Mouse (Mus musculus) thymus, postnatal 36 days (tissue): ENCODE results near the gene Ccdc157.

Experiments
- DNase-seq, 2 experiments: peaks; one replicate each; pipeline ENCODE4 v3.0.0; 2022; ENCODE audit warnings: mixed read lengths in 2 of 2

The Ccdc157 gene

GRCm38 (mm10) chr11:4098120-4098519 lies 62.0 kb downstream of the Ccdc157 start:
- DNase-seq: peak; percentile 33 to 38

- DNase-seq: peak in 1 of 2 experiments; percentile 38
These were observed 62.9 kb downstream of the Ccdc157 start for GRCm38 (mm10) chr11:4097091-4097621.

- peak; percentile 92 to 95 for DNase-seq
These were observed 63.8 kb downstream of the Ccdc157 start for GRCm38 (mm10) chr11:4096054-4096984.

DNA sequence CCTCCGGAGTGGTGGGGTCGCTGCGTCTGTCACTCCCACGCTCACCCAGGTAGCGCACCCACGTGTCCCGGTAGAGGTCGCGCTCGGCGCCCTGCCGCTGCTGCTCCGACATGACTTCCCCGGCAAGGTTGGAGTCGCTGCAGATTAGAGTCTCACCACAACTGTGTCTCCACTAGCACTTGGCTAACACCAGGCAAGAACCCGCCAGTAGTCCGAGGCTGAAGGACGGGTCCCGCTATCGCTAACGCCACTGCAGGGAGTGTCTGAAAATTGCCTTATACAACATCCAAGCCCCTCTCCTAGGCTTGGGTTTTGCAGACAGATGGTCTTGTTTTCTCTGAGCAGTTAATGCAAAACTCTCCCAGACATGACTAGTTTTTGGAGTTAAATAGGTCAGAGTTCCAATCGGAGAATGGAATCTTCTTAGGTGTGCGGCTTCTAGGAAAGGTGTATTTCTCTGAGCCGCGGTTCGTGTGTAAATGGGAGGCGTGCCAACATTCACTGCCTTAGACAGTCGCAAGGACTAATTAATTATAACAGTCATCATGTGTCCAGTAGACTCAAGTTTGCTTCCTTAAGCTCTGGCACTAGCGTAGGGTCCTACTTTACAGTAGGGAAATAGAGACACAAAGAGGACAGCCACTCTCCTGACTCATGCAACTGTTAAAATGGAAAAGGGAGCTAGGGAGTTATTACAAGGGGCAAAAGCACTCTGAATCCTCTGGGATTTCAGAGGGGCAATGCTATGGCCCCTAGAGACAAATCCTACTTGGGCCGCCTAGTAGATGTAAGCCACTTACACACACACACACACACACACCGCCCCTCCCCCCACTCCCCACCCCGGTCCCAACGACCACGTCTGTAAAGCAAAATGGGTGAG lies 64.7 kb downstream of the Ccdc157 start, which contains the start of gene Mtfp1:
Gene Mtfp1, minus strand, starts transcription at position 275 of the 883 bp plus-strand sequence.
- DNase-seq: peak; percentile 70 to 73

- DNase-seq: peak; percentile 56 to 61
These were observed 65.5 kb downstream of the Ccdc157 start for GRCm38 (mm10) chr11:4094378-4095170.

- DNase-seq: no peak
These were observed 66.4 kb downstream of the Ccdc157 start for GRCm38 (mm10) chr11:4093459-4094377.
